Mouse (Mus musculus) NIH3T3 (cell line): ENCODE results near the gene Ctsf.
A peak's percentile ranks its signal among the peaks of the same experiment; 100 is the strongest.

Experiments used
- DNase-seq: peaks from one replicate; pipeline ENCODE4 v3.0.0-alpha.2; 2012; ENCODE audit warnings: low read depth

Gene Ctsf

GRCm38 (mm10) chr19:4854552-4855469, at the start of gene Ctsf:
TSS of gene Ctsf (plus strand) at chr19:4855130.
- peak; percentile 12 for DNase-seq

GRCm38 (mm10) chr19:4810309-4810708, 44.6 kb upstream of the Ctsf start:
- DNase-seq = no peak

- no peak for DNase-seq
These were observed 44.2 kb upstream of the Ctsf start for GRCm38 (mm10) chr19:4810746-4811062.

- peak; percentile 100 for DNase-seq
These were observed 43.6 kb upstream of the Ctsf start, which contains the start of the genes Gm21992 and Rbm14 for GRCm38 (mm10) chr19:4811063-4811908. TSS of gene Gm21992 (minus strand) at chr19:4811612. TSS of gene Rbm14 (minus strand) at chr19:4811634.

- DNase-seq = no peak
These were observed 43.1 kb upstream of the Ctsf start for GRCm38 (mm10) chr19:4811909-4812242.

GRCm38 (mm10) chr19:4812334-4812949, 42.5 kb upstream of the Ctsf start:
- peak; percentile 73 for DNase-seq

GRCm38 (mm10) chr19:4813015-4813414, 41.9 kb upstream of the Ctsf start:
- DNase-seq = peak; percentile 47

- no peak for DNase-seq
These were observed 37.6 kb upstream of the Ctsf start for GRCm38 (mm10) chr19:4817182-4817835.

GRCm38 (mm10) chr19:4820678-4821303, 34.1 kb upstream of the Ctsf start:
- peak; percentile 56 for DNase-seq

- no peak for DNase-seq
These were observed 26.4 kb upstream of the Ctsf start for GRCm38 (mm10) chr19:4828444-4829114.

- no peak for DNase-seq
These were observed 25.8 kb upstream of the Ctsf start for GRCm38 (mm10) chr19:4829156-4829555.

GRCm38 (mm10) chr19:4833977-4834376, 21.0 kb upstream of the Ctsf start:
- no peak for DNase-seq

- no peak for DNase-seq
These were observed 18.8 kb upstream of the Ctsf start for GRCm38 (mm10) chr19:4836096-4836495.

- DNase-seq = no peak
These were observed 17.9 kb upstream of the Ctsf start for GRCm38 (mm10) chr19:4837049-4837448.

GRCm38 (mm10) chr19:4838526-4839140, 16.3 kb upstream of the Ctsf start:
- DNase-seq = peak; percentile 51

GRCm38 (mm10) chr19:4839149-4839548, 15.8 kb upstream of the Ctsf start, which contains the start of the genes Ccs and Ccdc87:
TSS of gene Ccs (minus strand) at chr19:4839332.
TSS of gene Ccdc87 (plus strand) at chr19:4839366.
- DNase-seq = peak; percentile 99

GRCm38 (mm10) chr19:4840848-4841247, 14.1 kb upstream of the Ctsf start:
- no peak for DNase-seq

GRCm38 (mm10) chr19:4842611-4843010, 12.3 kb upstream of the Ctsf start:
- DNase-seq = no peak

- no peak for DNase-seq
These were observed 9.1 kb upstream of the Ctsf start for GRCm38 (mm10) chr19:4845846-4846245.

GRCm38 (mm10) chr19:4847490-4847889, 7.4 kb upstream of the Ctsf start:
- DNase-seq = peak; percentile 74
